Mouse (Mus musculus) neural tube, embryonic 13.5 days (tissue): ENCODE results near the gene Rpl36. TPM values are rescaled to one million over a fixed set of nuclear protein-coding genes. Genes with fewer than 3 reads are reported as not detected.
"Not testable (repeated sequence)": the region's sequence is repeated elsewhere in the genome, so short reads cannot be mapped to it uniquely, and the experiment has no call there.

ENCODE experiments used
- ATAC-seq: fragments of 200-750 bp; cut with Nextera tagmentation; 2 replicates; pipeline ENCODE4 v1.8.0; 2017; ENCODE audit warnings: low read depth, mild to moderate bottlenecking, moderate TSS enrichment, moderate library complexity
- H3K27ac ChIP-seq: fragments of 300-500 bp; sonication (generic); replicated peaks from 2 replicates; pipeline ENCODE4 v1.5.1; 2015; ENCODE audit warnings: moderate library complexity, mild to moderate bottlenecking, inconsistent platforms
- H3K27me3 ChIP-seq: fragments of 300-500 bp; sonication (generic); 2 replicates; pipeline ENCODE4 v1.6.1; 2015; ENCODE audit warnings: mild to moderate bottlenecking, inconsistent platforms
- H3K36me3 ChIP-seq: fragments of 300-500 bp; sonication (generic); 2 replicates; pipeline ENCODE4 v1.6.1; 2015; ENCODE audit warnings: mild to moderate bottlenecking, inconsistent platforms
- H3K4me1 ChIP-seq: fragments of 300-500 bp; sonication (generic); replicated peaks from 2 replicates; pipeline ENCODE4 v1.6.1; 2015; ENCODE audit warnings: inconsistent platforms
- H3K4me2 ChIP-seq: fragments of 300-500 bp; sonication (generic); 2 replicates; pipeline ENCODE4 v1.6.1; 2015; ENCODE audit warnings: inconsistent platforms, mild to moderate bottlenecking, moderate library complexity
- H3K4me3 ChIP-seq: fragments of 300-500 bp; sonication (generic); 2 replicates; pipeline ENCODE4 v1.5.1; 2015; ENCODE audit warnings: mild to moderate bottlenecking, inconsistent platforms
- H3K9ac ChIP-seq: fragments of 300-500 bp; sonication (generic); 2 replicates; pipeline ENCODE4 v1.6.1; 2015; ENCODE audit warnings: moderate library complexity, mild to moderate bottlenecking, inconsistent platforms
- H3K9me3 ChIP-seq: fragments of 300-500 bp; sonication (generic); 2 replicates; pipeline ENCODE4 v1.6.1; 2016; ENCODE audit warnings: inconsistent platforms
- WGBS: fragments of 180-500 bp; shearing (Covaris S2); methylation state at CpG from one replicate; pipeline ENCODE4 v1.1.7; 2015; 5-methylcytosine and 5-hydroxymethylcytosine counted together
- polyA plus RNA-seq: library from polyadenylated mRNA; unstranded; fragments of >200 nt; fragmentation: Nextera tagmentation; extraction: Ambion mirVana; gene quantifications from 2 replicates; pipeline ENCODE4 v1.2.1, GENCODE M21; 2015

Gene Rpl36
- polyA plus RNA-seq, 1 experiment from 2014 or later: 1,135 TPM

DNA sequence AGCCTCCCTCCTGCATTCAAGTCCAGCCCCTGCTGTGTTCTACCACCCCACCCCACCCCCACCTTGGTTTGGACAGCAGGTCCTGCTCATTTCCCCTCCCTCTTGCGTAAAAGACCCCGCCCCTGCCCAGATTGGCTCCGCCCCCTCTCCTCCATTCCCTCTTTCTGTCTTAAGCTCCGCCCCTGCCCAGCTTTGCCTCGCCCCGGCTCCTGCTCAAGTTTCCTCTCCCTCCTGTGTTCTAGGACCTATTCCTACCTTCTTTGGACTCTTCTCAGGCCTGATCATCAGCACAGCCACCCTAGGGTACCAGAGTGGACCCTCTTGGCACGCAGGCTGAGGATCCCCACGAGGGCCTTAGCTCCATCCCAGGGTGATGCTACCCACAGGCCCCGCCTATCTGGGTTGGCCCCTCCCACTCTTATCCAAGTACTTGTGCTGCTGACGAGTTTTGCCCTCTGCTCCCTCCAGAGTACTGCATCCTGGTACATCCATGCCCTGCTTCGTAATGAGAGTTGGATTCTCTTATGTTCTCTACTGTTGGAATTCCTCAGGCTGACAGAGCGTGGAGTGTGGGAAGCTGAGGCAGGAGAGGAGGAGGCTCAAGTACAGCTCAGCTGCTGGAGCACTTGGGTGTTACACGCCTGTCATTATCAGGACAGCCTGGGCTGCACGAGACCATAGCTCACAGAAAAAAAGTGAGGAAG is 1.2 kb upstream of the Rpl36 start:
- no peaks in the 10 kb centered on the region for H3K9me3 ChIP-seq
- no peak overlapping the region for H3K9ac ChIP-seq
- H3K4me3 ChIP-seq: no peak overlapping the region
- H3K27ac ChIP-seq: no peak overlapping the region
- no peaks in the 10 kb centered on the region for H3K27me3 ChIP-seq
- H3K4me2 ChIP-seq: no peak overlapping the region
- no peak for ATAC-seq
- WGBS: 12% methylated on average over 14 of the region's 14 CpGs
- H3K36me3 ChIP-seq: peaks cover 37% of the 10 kb centered on the region
- peaks cover 50% of the 10 kb centered on the region for H3K4me1 ChIP-seq

DNA sequence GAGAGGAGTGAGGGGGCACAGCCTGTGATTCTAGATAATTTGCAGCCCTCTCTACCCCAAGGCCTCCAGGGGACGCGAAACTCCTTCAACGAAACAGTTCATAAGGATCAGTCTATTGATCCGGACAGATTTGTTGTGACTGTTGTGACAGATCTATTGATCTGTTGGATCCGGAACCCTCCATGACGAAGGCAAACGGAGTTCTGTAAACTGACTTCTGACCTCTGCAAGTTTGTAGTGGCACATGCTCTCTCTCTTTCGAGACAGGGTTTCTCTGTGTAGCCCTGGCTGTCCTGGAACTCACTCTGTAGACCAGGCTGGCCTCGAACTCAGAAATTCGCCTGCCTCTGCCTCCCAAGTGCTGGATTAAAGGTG is 664 bp upstream of the Rpl36 start:
- not testable (repeated sequence) for ATAC-seq

DNA sequence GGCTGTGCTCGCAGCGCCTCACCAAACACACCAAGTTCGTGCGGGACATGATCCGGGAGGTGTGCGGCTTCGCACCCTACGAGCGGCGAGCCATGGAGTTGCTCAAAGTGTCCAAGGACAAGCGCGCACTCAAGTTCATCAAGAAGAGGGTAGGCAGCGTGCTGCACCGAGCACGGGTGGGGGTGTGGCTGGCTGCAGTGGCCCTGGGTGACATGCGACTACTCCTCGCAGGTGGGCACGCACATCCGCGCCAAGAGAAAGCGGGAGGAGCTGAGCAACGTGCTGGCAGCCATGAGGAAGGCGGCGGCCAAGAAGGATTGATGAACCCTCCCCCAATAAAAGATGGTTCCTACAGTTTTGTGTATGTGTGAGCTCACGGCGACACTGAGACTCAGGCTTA is 677 bp downstream of the Rpl36 start:
- not testable (repeated sequence) for H3K27me3 ChIP-seq, ATAC-seq, H3K9me3 ChIP-seq
- Histone ChIP-seq H3K9ac (peak overlapping the region; percentile 90), H3K27ac (peak overlapping the region; percentile 91), H3K4me3 (peak overlapping the region; percentile 70), H3K4me1 (peaks cover 34% of the 10 kb centered on the region), H3K4me2 (peak overlapping the region; percentile 90), H3K36me3 (peaks cover 47% of the 10 kb centered on the region)
- under 1% methylated on average over 26 of the region's 26 CpGs for WGBS

More for the DNA sequence above, 664 bp upstream of the Rpl36 start:
- H3K9ac ChIP-seq, H3K27ac ChIP-seq, H3K4me3 ChIP-seq, H3K9me3 ChIP-seq, H3K27me3 ChIP-seq, H3K4me2 ChIP-seq: not testable (repeated sequence)
- Histone ChIP-seq H3K4me1 (peaks cover 47% of the 10 kb centered on the region), H3K36me3 (peaks cover 36% of the 10 kb centered on the region)
- 78% methylated on average over 10 of the region's 10 CpGs for WGBS

DNA sequence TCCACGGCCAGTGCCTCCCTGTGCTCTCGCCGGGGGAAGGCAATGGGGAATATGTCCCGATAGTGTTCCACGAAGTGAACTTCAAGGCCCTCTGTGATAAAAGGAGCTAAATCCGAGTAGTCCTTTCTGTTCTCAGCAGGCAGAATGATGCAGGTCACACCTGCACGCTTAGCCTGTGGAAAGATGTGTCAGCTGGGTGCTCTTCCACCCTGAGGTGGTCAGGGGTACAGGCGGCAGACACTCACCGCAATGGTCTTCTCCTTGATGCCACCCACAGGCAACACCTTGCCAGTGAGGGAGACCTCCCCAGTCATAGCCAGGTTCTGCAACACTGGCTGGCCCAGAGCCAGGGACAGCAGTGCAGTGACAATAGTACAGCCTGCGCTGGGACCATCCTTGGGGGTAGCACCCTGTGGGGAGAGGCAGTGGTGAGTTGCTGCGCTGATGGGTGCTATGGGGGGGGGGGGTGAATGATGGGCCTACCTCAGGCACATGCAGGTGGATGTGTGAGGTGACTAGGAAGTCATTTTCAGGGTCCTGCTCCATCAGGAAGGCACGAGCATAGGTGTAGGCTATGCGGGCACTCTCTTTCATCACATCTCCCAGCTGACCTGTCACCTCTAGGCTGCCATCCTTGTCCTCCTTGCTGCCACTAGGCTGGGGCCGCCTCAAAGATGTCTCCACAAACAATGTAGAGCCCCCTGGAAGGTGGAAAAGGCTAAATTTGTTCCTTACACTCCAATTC is 1.3 kb downstream of the Rpl36 start:
- ATAC-seq: no peak
- peaks cover 30% of the 10 kb centered on the region for H3K4me1 ChIP-seq
- peak overlapping the region; percentile 90 for H3K9ac ChIP-seq
- no peak overlapping the region for H3K27ac ChIP-seq
- 33% methylated on average over 14 of the region's 14 CpGs for WGBS
- no peaks in the 10 kb centered on the region for H3K9me3 ChIP-seq
- H3K4me2 ChIP-seq: peak overlapping the region; percentile 90
- no peaks in the 10 kb centered on the region for H3K27me3 ChIP-seq
- H3K36me3 ChIP-seq: peaks cover 54% of the 10 kb centered on the region
- peak overlapping the region; percentile 70 for H3K4me3 ChIP-seq

DNA sequence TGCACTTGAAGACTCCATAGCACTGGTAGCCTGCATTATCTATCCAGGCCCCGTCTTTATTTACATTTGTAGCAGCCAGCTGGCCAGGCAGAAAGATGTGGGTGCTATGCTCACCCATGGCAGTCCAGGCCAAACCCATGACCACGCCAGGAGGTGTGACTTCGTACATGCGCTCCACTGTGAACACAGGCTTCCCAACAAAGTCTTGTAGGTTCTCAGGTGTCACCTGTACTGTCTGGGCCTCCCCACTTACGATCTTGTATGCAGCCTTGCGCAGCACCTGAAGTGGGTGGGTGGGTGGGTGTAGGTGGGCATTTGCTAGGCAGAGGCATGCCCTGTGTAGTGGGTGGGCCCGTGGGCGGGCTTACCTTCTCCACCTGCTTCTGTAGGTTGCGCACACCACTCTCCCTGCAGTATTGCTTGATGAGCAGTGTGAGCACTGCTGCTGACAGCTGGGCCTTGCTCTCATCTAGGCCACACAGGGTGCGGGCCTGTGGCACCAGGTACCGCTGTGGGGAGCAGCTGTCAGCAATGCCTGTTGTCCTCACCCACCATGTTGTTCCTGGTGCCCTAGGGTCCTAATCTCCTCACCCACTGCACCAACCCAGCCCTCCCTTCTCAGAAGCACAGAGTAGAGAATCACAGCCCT is 2.0 kb downstream of the Rpl36 start:
- 86% methylated on average over 11 of the region's 11 CpGs for WGBS
- Histone ChIP-seq H3K4me3 (peak overlapping the region; percentile 70), H3K27me3 (no peaks in the 10 kb centered on the region), H3K4me2 (peak overlapping the region; percentile 90), H3K9ac (peak overlapping the region; percentile 90; the same call in 1 of the 2 replicates), H3K36me3 (peaks cover 61% of the 10 kb centered on the region), H3K9me3 (no peaks in the 10 kb centered on the region), H3K27ac (no peak overlapping the region), H3K4me1 (peaks cover 27% of the 10 kb centered on the region)
- ATAC-seq: no peak

DNA sequence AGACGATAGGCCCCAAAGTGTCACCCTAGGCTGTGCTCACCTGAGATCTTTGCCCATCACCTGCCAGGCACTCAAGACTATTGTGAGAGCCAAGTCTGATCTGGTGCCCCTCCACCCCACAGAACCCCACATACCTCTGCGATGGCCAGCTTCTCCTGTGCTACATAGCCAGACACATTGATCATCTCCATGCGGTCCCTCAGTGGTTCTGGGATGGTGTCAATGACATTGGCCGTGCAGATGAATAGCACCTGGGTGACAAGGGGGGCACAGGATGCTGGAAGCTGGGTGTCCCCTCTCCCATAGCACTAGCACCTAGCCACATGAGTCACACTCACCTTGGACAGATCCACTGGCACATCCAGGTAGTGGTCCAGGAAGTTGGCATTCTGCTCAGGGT is 2.6 kb downstream of the Rpl36 start:
- H3K36me3 ChIP-seq: peaks cover 66% of the 10 kb centered on the region
- no peak overlapping the region for H3K27ac ChIP-seq
- peaks cover 22% of the 10 kb centered on the region for H3K4me1 ChIP-seq
- ATAC-seq: no peak
- no peaks in the 10 kb centered on the region for H3K27me3 ChIP-seq
- WGBS: 93% methylated on average over 4 of the region's 4 CpGs
- no peak overlapping the region for H3K4me2 ChIP-seq
- H3K9ac ChIP-seq: no peak overlapping the region
- no peaks in the 10 kb centered on the region for H3K9me3 ChIP-seq
- H3K4me3 ChIP-seq: no peak overlapping the region

DNA sequence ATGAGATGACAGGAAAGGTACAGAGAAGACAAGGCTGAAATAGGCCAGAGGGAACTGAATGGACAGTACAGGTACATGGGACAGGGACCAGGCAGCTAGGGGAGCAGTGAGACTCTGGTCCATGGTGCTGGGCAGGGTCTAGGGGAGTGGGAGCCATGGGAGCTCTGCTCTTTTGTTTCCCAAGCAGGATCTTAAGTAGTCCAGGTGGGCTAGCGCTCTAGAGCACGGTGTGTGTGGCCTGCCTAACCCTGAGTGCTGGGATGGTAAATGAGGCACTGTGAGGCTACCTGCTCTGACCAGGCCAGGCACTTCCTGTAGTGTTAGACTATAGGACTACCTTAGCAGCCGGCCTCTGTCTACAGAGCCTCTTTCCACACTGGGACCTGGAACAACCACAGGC is 3.5 kb downstream of the Rpl36 start:
- Histone ChIP-seq H3K4me2 (no peak overlapping the region), H3K4me1 (peaks cover 22% of the 10 kb centered on the region), H3K4me3 (no peak overlapping the region), H3K36me3 (peaks cover 75% of the 10 kb centered on the region), H3K27me3 (no peaks in the 10 kb centered on the region), H3K9ac (no peak overlapping the region), H3K9me3 (no peaks in the 10 kb centered on the region), H3K27ac (no peak overlapping the region)
- WGBS: 80% methylated on average over 3 of the region's 3 CpGs
- ATAC-seq: no peak

DNA sequence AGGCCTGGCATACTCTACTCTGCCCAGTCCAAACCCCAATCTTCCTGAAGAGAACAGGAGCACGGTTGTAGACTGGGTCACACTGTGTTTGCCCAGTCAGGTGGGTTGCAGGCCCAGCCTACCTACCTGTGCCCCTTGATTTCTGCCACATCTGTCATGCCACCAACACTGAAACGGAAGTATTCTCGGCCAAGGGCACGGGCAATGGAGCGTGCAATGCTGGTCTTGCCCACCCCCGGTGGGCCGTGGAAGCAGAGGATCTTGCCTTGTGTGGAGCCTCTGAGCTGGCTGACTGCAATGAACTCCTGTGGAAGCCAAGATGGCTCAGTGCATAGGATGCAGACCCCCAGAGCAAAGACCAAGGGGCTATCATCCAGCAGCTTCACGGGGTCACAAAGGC is 4.4 kb downstream of the Rpl36 start:
- no peaks in the 10 kb centered on the region for H3K9me3 ChIP-seq
- H3K9ac ChIP-seq: no peak overlapping the region
- 91% methylated on average over 8 of the region's 8 CpGs for WGBS
- no peak for ATAC-seq
- H3K27ac ChIP-seq: no peak overlapping the region
- no peaks in the 10 kb centered on the region for H3K27me3 ChIP-seq
- no peak overlapping the region for H3K4me3 ChIP-seq
- H3K4me1 ChIP-seq: peaks cover 15% of the 10 kb centered on the region
- H3K36me3 ChIP-seq: peaks cover 84% of the 10 kb centered on the region
- no peak overlapping the region for H3K4me2 ChIP-seq

DNA sequence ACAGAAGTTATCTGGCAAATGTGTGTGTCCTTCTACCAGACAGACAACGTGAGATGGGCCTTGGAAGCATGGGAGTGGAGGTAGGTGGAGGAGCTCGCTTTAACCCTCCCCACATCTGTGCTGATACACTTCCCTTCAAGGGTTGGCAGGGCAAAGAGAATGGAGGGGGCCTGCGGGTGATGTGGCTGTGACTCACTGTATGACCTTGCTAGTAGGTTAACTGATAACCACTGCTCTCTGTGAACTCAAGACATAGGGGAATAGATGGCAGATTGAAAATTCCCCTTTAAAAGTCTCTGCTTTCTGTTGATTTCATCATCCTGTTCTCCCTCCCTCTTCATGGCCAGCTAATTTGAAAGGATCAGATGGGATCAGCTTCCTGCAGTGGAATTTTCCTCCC is 12.3 kb downstream of the Rpl36 start:
- Histone ChIP-seq H3K36me3 (peaks cover 41% of the 10 kb centered on the region), H3K9ac (no peak overlapping the region), H3K27me3 (0 out of 2 replicates have a peak, but pooled peaks cover 3% of the 10 kb centered on the region), H3K4me1 (peaks cover 27% of the 10 kb centered on the region), H3K4me2 (peak overlapping the region; percentile 93), H3K27ac (no peak overlapping the region), H3K9me3 (no peaks in the 10 kb centered on the region), H3K4me3 (peak overlapping the region; percentile 87)
- no peak for ATAC-seq
- 84% methylated on average over 3 of the region's 3 CpGs for WGBS

DNA sequence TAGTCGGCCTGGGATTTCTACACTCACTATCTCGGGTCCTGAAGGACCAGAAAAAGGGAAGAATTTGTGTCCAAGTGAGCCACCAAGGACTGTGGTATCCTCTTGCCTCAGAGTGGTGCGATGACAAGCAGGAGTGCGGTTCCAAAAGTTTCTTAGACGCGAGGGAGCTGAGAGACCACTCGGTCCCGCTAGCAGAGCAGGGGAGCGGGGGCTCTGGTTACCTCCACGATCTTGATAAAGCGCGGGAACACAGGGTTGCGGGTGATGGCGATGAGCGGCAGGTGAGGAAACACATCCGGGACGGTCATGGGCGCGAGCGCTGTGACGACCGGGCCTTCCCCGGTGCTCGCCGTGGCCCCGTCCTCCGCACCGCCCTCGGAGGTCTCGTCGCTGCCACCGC is 13.0 kb downstream of the Rpl36 start:
- Histone ChIP-seq H3K4me1 (peaks cover 27% of the 10 kb centered on the region), H3K27me3 (0 out of 2 replicates have a peak, but pooled peaks cover 3% of the 10 kb centered on the region), H3K27ac (peak overlapping the region; percentile 73), H3K9ac (peak overlapping the region; percentile 86), H3K36me3 (peaks cover 34% of the 10 kb centered on the region), H3K9me3 (no peaks in the 10 kb centered on the region), H3K4me3 (peak overlapping the region; percentile 87), H3K4me2 (peak overlapping the region; percentile 93)
- no peak; the same call in 1 of the 2 replicates for ATAC-seq
- WGBS: 2% methylated on average over 32 of the region's 32 CpGs

DNA sequence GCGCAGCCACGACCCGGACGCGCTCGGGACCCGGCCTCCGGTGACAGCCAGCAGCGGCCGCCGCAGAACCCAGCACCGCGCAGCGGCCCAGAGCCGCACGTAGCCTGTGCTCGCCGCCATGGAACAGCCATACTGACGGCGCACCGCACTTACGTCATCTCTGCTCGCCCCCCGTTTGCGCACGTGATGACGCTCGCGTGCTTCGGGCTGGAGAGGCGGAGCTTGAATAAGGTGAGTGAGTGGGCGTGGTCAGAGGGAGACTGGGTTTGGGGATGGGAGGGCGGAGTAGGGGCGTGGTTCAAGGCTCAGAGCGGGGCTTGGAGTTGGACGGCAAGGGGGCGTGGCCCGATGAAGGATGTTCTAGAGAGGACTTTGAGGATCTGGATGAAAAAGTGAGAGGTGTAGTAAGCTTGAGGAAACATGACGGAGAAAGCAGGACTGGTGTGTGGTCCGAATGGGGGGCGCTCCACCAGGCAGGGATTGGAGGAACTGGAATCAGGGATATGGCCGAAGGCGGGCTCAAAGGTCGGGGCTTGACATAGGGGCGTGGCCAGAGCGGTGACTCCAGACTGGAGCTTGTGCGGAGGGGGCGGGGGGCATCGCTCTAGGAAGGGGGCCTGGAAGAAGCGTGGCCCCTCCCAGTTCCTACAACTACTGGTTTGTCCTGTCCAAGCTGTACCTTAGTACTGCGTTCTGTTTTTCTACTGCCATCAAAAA is 13.7 kb downstream of the Rpl36 start, which contains the start of gene Lonp1:
TSS of gene Lonp1 (minus strand) at position 134 of the 717 bp plus-strand sequence.
- H3K4me1 ChIP-seq: peaks cover 27% of the 10 kb centered on the region
- H3K9ac ChIP-seq: peak within 1 kb of the TSS; percentile 86
- peak within 1 kb of the TSS; percentile 87 for H3K4me3 ChIP-seq
- WGBS: under 1% methylated on average over 51 of the region's 51 CpGs
- peak within 1 kb of the TSS; percentile 93 for H3K4me2 ChIP-seq
- H3K27ac ChIP-seq: peak within 1 kb of the TSS; percentile 80
- peak; percentile 92 for ATAC-seq
- H3K36me3 ChIP-seq: peaks cover 27% of the 10 kb centered on the region
- H3K27me3 ChIP-seq: 0 out of 2 replicates have a peak, but pooled peaks cover 3% of the 10 kb centered on the region
- H3K9me3 ChIP-seq: no peaks in the 10 kb centered on the region
